Mouse (Mus musculus) thymus, postnatal 14 days (tissue): Measurements from ENCODE around the gene Rpl29.
A peak's percentile ranks its signal among the peaks of the same experiment; 100 is the strongest.

Experiments used
- DNase-seq: peaks from one replicate; pipeline ENCODE4 v3.0.0; 2021

The Rpl29 gene

GRCm38 (mm10) chr9:106474456-106474855 is 45.2 kb downstream of the Rpl29 start:
- peak; percentile 73 for DNase-seq

GRCm38 (mm10) chr9:106475046-106475445 is 45.8 kb downstream of the Rpl29 start:
- DNase-seq = peak; percentile 43

GRCm38 (mm10) chr9:106475663-106476001 is 46.4 kb downstream of the Rpl29 start, which contains the start of gene Rrp9:
TSS of gene Rrp9 (plus strand) at chr9:106475963.
- no peak for DNase-seq

GRCm38 (mm10) chr9:106476002-106476923 is 47.0 kb downstream of the Rpl29 start:
- peak; percentile 82 for DNase-seq

GRCm38 (mm10) chr9:106476924-106477484 is 47.8 kb downstream of the Rpl29 start, which contains the start of gene Parp3:
TSS of gene Parp3 (minus strand) at chr9:106476949.
- DNase-seq = peak; percentile 98

GRCm38 (mm10) chr9:106477649-106478048 is 48.4 kb downstream of the Rpl29 start:
- DNase-seq = peak; percentile 9

GRCm38 (mm10) chr9:106478101-106478500 is 48.8 kb downstream of the Rpl29 start:
- DNase-seq = peak; percentile 2

GRCm38 (mm10) chr9:106480541-106480940 is 51.3 kb downstream of the Rpl29 start:
- no peak for DNase-seq

- DNase-seq = peak; percentile 3
Measured at GRCm38 (mm10) chr9:106481075-106481474, 51.8 kb downstream of the Rpl29 start.
